Mouse (Mus musculus): ENCODE data around the gene H2-Ab1.
"Not testable (repeated sequence)": the region's sequence is repeated elsewhere in the genome, so short reads cannot be mapped to it uniquely, and the experiment has no call there.

Gene H2-Ab1

GRCm38 (mm10) chr17:34309225-34309624 lies 51.7 kb downstream of the H2-Ab1 start:
- no peak for DNase-seq (ENCODE audit: low spot score)

DNA sequence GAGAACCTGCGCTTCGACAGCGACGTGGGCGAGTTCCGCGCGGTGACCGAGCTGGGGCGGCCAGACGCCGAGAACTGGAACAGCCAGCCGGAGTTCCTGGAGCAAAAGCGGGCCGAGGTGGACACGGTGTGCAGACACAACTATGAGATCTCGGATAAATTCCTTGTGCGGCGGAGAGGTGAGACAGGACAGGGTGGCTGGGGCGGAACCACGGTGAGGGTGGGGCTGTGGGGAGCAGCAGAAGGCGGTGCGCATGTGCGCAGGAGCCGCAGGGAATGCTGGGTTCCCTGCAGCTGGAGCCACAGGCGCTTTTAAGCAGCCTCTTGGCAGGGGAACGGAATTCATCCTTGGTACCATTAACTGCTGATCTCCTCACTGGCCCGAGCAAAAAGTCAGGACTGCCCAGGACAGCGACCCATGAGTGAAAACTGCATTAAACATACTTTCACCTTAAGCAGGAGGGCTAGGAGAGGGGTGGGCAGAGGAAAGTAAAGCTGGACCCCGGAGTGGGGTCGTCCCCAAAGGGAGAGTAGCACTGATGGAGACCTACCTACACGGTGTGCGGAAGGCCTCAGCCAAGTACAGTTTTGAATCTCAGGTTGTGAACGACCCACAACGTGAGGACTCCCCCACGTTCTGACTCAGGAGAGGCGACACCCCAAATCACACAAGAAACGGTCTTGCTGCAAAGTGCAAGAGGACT lies 52.3 kb downstream of the H2-Ab1 start:
- no peak for DNase-seq (ENCODE audit: low spot score)

- DNase-seq (ENCODE audit: low spot score), result not testable (repeated sequence)
These were observed 53.0 kb downstream of the H2-Ab1 start for GRCm38 (mm10) chr17:34310526-34310925.

- DNase-seq (ENCODE audit: low spot score), result no peak
These were observed 54.7 kb downstream of the H2-Ab1 start for GRCm38 (mm10) chr17:34312185-34312584.

DNA sequence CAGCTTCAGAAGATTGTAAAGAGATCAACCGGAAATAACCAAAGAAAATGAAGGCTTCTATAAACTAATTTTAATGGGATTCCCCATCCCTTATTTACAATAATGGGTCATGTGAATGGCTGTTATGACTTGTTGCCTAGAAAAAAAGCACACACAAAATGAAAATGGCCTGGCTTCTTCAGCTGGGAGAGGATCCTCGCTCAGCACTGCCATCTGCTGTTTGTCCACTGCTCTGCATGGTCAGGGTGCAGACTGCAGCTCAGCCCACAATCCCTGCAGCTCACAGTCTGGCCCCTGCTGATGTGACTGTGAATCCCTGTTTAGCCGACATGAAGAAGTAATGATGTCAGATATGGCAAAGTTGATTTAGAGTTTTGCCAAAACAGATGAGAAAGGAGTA lies 55.9 kb downstream of the H2-Ab1 start:
- peak; percentile 81 for DNase-seq (ENCODE audit: low spot score)

DNA sequence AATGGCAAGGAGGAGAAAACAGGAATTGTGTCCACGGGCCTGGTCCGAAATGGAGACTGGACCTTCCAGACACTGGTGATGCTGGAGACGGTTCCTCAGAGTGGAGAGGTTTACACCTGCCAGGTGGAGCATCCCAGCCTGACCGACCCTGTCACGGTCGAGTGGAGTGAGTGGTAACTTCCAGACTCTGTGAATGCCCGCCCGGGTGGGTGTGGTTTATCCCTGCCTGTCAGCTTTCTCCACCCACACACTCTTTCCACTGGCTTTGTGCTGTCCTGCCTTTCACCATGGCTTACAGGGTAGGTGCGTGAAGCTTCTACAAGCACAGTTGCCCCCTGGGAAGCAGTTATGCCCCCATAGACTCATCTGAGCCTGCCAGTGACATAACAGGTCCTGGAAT lies 56.8 kb downstream of the H2-Ab1 start:
- DNase-seq (ENCODE audit: low spot score), result no peak

GRCm38 (mm10) chr17:34315512-34315911 lies 58.0 kb downstream of the H2-Ab1 start:
- no peak for DNase-seq (ENCODE audit: low spot score)

DNA sequence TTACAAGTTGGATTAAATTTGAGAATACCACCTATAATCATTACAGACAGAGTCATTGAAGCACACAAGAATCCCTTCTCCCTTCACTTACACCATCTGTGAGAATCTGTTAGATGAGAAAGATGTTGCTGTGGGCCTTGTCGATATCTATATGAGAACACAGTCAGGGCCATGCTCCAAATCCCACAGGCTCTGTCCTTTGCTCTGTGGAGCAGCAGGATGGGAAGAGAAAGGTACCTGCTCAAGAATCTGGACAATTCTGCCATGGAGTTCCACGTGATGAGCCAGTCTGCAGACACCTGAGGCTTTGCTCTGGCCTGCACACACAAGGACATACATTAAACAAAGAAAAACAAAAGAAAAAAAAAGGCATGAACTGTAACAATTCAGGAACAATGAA lies 59.2 kb downstream of the H2-Ab1 start:
- DNase-seq (ENCODE audit: low spot score), result no peak

- no peak for DNase-seq (ENCODE audit: low spot score)
These were observed 59.8 kb downstream of the H2-Ab1 start for GRCm38 (mm10) chr17:34317275-34317674.

All from adipocyte (in vitro differentiated cells).